Mouse (Mus musculus): Measurements from ENCODE around the gene Rere.
"Not testable (repeated sequence)": the region's sequence is repeated elsewhere in the genome, so short reads cannot be mapped to it uniquely, and the experiment has no call there.

Gene Rere

GRCm38 (mm10) chr4:150250549-150251422 is 30.7 kb upstream of the Rere start:
- no peak for DNase-seq (ENCODE audit: low read depth in 1 of 2, low spot score in 2 of 2)

- DNase-seq (ENCODE audit: low read depth in 1 of 2, low spot score in 2 of 2): no peak
Measured at GRCm38 (mm10) chr4:150254416-150254815, 27.0 kb upstream of the Rere start.

- no peak for DNase-seq (ENCODE audit: low read depth in 1 of 2, low spot score in 2 of 2)
Measured at GRCm38 (mm10) chr4:150255181-150255580, 26.3 kb upstream of the Rere start.

- DNase-seq (ENCODE audit: low read depth in 1 of 2, low spot score in 2 of 2): peak in 1 of 2 experiments; percentile 46
Measured at GRCm38 (mm10) chr4:150257252-150258204, 23.9 kb upstream of the Rere start.

GRCm38 (mm10) chr4:150258388-150258787 is 23.1 kb upstream of the Rere start:
- no peak for DNase-seq (ENCODE audit: low read depth in 1 of 2, low spot score in 2 of 2)

GRCm38 (mm10) chr4:150259577-150259976 is 21.9 kb upstream of the Rere start:
- DNase-seq (ENCODE audit: low read depth in 1 of 2, low spot score in 2 of 2): no peak

GRCm38 (mm10) chr4:150260111-150260510 is 21.3 kb upstream of the Rere start:
- DNase-seq (ENCODE audit: low read depth in 1 of 2, low spot score in 2 of 2): no peak

- DNase-seq (ENCODE audit: low read depth in 1 of 2, low spot score in 2 of 2): no peak
Measured at GRCm38 (mm10) chr4:150260745-150261144, 20.7 kb upstream of the Rere start.

- DNase-seq (ENCODE audit: low read depth in 1 of 2, low spot score in 2 of 2): no peak
Measured at GRCm38 (mm10) chr4:150262301-150262700, 19.1 kb upstream of the Rere start.

- no peak for DNase-seq (ENCODE audit: low read depth in 1 of 2, low spot score in 2 of 2)
Measured at GRCm38 (mm10) chr4:150264903-150265302, 16.5 kb upstream of the Rere start.

- no peak for DNase-seq (ENCODE audit: low read depth in 1 of 2, low spot score in 2 of 2)
Measured at GRCm38 (mm10) chr4:150265471-150265870, 16.0 kb upstream of the Rere start.

- DNase-seq (ENCODE audit: low read depth in 1 of 2, low spot score in 2 of 2): no peak
Measured at GRCm38 (mm10) chr4:150266655-150267223, 14.7 kb upstream of the Rere start.

- no peak for DNase-seq (ENCODE audit: low read depth in 1 of 2, low spot score in 2 of 2)
Measured at GRCm38 (mm10) chr4:150268674-150269653, 12.5 kb upstream of the Rere start.

- no peak for DNase-seq (ENCODE audit: low read depth in 1 of 2, low spot score in 2 of 2)
Measured at GRCm38 (mm10) chr4:150269679-150270078, 11.8 kb upstream of the Rere start.

GRCm38 (mm10) chr4:150270718-150271117 is 10.7 kb upstream of the Rere start:
- not testable (repeated sequence) for DNase-seq (ENCODE audit: low read depth in 1 of 2, low spot score in 2 of 2)

GRCm38 (mm10) chr4:150272725-150273124 is 8.7 kb upstream of the Rere start:
- no peak for DNase-seq (ENCODE audit: low read depth in 1 of 2, low spot score in 2 of 2)

GRCm38 (mm10) chr4:150275531-150275930 is 5.9 kb upstream of the Rere start:
- no peak for DNase-seq (ENCODE audit: low read depth in 1 of 2, low spot score in 2 of 2)

- DNase-seq (ENCODE audit: low read depth in 1 of 2, low spot score in 2 of 2): not testable (repeated sequence)
Measured at GRCm38 (mm10) chr4:150279336-150279735, 2.1 kb upstream of the Rere start.

GRCm38 (mm10) chr4:150280002-150280401 is 1.4 kb upstream of the Rere start:
- no peak for DNase-seq (ENCODE audit: low read depth in 1 of 2, low spot score in 2 of 2)

GRCm38 (mm10) chr4:150280459-150280858 is 987 bp upstream of the Rere start:
- DNase-seq (ENCODE audit: low read depth in 1 of 2, low spot score in 2 of 2): no peak
